Mouse (Mus musculus) lung, adult 2 months (tissue): ENCODE measurements around the gene Casq2.

ENCODE experiments used
- CTCF ChIP-seq: fragments of 200-500 bp; IDR thresholded peaks from 2 replicates; pipeline ENCODE4 v1.5.1; 2011; ENCODE audit warnings: mild to moderate bottlenecking, low read length, control low read depth; ENCODE audit not compliant: insufficient read depth
- POLR2A ChIP-seq: fragments of 200-500 bp; IDR thresholded peaks from 2 replicates; pipeline ENCODE4 v1.6.1; 2011; ENCODE audit warnings: low read depth, mild to moderate bottlenecking, control low read depth, low read length, borderline replicate concordance; ENCODE audit errors: extremely low read depth

GRCm38 (mm10) chr3:102152872-102153271 is 66.7 kb downstream of the Casq2 start:
- TF ChIP-seq POLR2A = no peak
- TF ChIP-seq CTCF = no peak
